Mouse (Mus musculus) liver, embryonic 14.5 days (tissue): ENCODE data around the gene Usp11. TPM values are rescaled to one million over a fixed set of nuclear protein-coding genes. Genes with fewer than 3 reads are reported as not detected.
"Not testable (repeated sequence)": the region's sequence is repeated elsewhere in the genome, so short reads cannot be mapped to it uniquely, and the experiment has no call there.

Experiments used
- ATAC-seq: fragments of 200-750 bp; cut with Nextera tagmentation; 2 replicates; pipeline ENCODE4 v1.8.0; 2017; ENCODE audit warnings: moderate number of reproducible peaks, mild to moderate bottlenecking, moderate library complexity; ENCODE audit not compliant: insufficient read depth
- DNase-seq, 3 experiments: peaks; one replicate each; pipeline ENCODE4 v3.0.0-alpha.2; 2012 to 2013; ENCODE audit warnings: low read depth in 3 of 3, low spot score in 3 of 3
- H3K27ac ChIP-seq: fragments of 300-500 bp; sonication (generic); 2 replicates; pipeline ENCODE4 v1.5.1; 2014; ENCODE audit warnings: moderate library complexity, mild to moderate bottlenecking, control low read depth, inconsistent platforms
- H3K27me3 ChIP-seq: fragments of 300-500 bp; sonication (generic); 2 replicates; pipeline ENCODE4 v1.6.1; 2014; ENCODE audit warnings: mild to moderate bottlenecking, low read length, moderate library complexity; ENCODE audit not compliant: control insufficient read depth, insufficient read depth
- H3K36me3 ChIP-seq: fragments of 300-500 bp; sonication (generic); replicated peaks from 2 replicates; pipeline ENCODE4 v1.6.1; 2014; ENCODE audit warnings: low read depth; ENCODE audit not compliant: control insufficient read depth, insufficient read depth
- H3K4me1 ChIP-seq, 2 experiments: fragments of 200-500 bp in 1 of 2; fragments of 300-500 bp in 1 of 2; sonication (generic) in 1 of 2; replicated peaks; 2 replicates each; pipeline ENCODE4 v1.6.1; 2012 to 2014; ENCODE audit warnings: antibody characterized with exemption in 1 of 2, inconsistent platforms in 1 of 2, low read length in 1 of 2; ENCODE audit not compliant: control insufficient read depth in 2 of 2, insufficient read depth in 2 of 2
- H3K4me2 ChIP-seq: fragments of 300-500 bp; sonication (generic); 2 replicates; pipeline ENCODE4 v1.6.1; 2014; ENCODE audit warnings: low read depth, mild to moderate bottlenecking, control low read depth, moderate library complexity
- H3K4me3 ChIP-seq, 2 experiments: fragments of 200-500 bp in 1 of 2; fragments of 300-500 bp in 1 of 2; sonication (generic) in 1 of 2; 2 replicates each; pipeline ENCODE4 v1.5.1; 2012 to 2014; ENCODE audit warnings: low read depth in 2 of 2, low read length in 2 of 2, mild to moderate bottlenecking in 2 of 2, control low read depth in 1 of 2, inconsistent platforms in 1 of 2, moderate library complexity in 1 of 2; ENCODE audit not compliant: insufficient read depth in 1 of 2
- H3K9ac ChIP-seq: fragments of 300-500 bp; sonication (generic); replicated peaks from 2 replicates; pipeline ENCODE4 v1.6.1; 2014; ENCODE audit warnings: mild to moderate bottlenecking, control low read depth, moderate library complexity
- H3K9me3 ChIP-seq: fragments of 300-500 bp; sonication (generic); 2 replicates; pipeline ENCODE4 v1.6.1; 2016; ENCODE audit warnings: low read length, mixed read lengths; ENCODE audit not compliant: control insufficient read depth
- CTCF ChIP-seq: IDR thresholded peaks from 2 replicates; pipeline ENCODE4 v1.5.1; 2016; ENCODE audit warnings: antibody characterized with exemption, low read depth, control low read depth
- EP300 ChIP-seq: IDR thresholded peaks from 2 replicates; pipeline ENCODE4 v1.6.1; 2016; ENCODE audit warnings: antibody characterized with exemption, low read depth
- WGBS: fragments of 180-500 bp; shearing (Covaris S2); extraction: QIAGEN DNeasy Blood & Tissue Kit; methylation state at CpG from one replicate; pipeline ENCODE4 v1.1.7; 2014; ENCODE audit not compliant: insufficient replicate concordance; 5-methylcytosine and 5-hydroxymethylcytosine counted together
- polyA plus RNA-seq, 2 experiments: library from polyadenylated mRNA; depleted of rRNA in 1 of 2; stranded (reverse) in 1 of 2; unstranded in 1 of 2; fragments of >200 nt; fragmentation: Nextera tagmentation in 1 of 2; extraction: Ambion mirVana in 1 of 2; gene quantifications; 2 replicates each; pipeline versions ENCODE4 v1.2.1 to v1.2.3; 2012 to 2014

The Usp11 gene
- polyA plus RNA-seq, 2 experiments: 4.8 to 6.3 TPM

DNA sequence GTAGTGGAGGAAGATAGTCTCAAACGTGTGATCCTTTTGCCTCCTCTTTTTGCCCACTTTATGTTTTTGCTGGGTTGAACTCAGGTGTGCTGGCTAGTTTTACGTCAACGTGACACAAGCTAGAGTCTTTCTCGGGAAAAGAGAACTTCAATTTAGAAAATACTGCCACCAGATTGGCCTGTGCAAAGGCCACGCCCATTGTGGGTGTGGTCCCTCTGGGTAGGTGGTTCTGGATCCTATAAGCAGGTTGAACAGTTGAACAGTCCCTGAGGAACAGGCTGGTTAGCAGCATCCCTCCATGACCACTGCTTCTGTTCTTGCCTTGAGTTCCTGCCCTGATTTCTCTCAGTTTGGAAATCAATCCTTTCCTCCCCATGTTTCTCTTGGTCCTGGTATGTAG lies 25.0 kb downstream of the Usp11 start:
- no peak overlapping the region for H3K27ac ChIP-seq
- no peak for ATAC-seq
- H3K36me3 ChIP-seq: no peaks in the 10 kb centered on the region
- H3K9me3 ChIP-seq: no peaks in the 10 kb centered on the region
- WGBS: 53% methylated on average over 5 of the region's 5 CpGs
- no peaks in the 10 kb centered on the region; a peak in 2 of 4 replicates for H3K4me1 ChIP-seq
- no peak overlapping the region for H3K9ac ChIP-seq
- TF ChIP-seq EP300 (no peak), CTCF (no peak)
- no peaks in the 10 kb centered on the region for H3K27me3 ChIP-seq
- no peak for DNase-seq
- H3K4me2 ChIP-seq: no peak overlapping the region
- H3K4me3 ChIP-seq: no peak overlapping the region

DNA sequence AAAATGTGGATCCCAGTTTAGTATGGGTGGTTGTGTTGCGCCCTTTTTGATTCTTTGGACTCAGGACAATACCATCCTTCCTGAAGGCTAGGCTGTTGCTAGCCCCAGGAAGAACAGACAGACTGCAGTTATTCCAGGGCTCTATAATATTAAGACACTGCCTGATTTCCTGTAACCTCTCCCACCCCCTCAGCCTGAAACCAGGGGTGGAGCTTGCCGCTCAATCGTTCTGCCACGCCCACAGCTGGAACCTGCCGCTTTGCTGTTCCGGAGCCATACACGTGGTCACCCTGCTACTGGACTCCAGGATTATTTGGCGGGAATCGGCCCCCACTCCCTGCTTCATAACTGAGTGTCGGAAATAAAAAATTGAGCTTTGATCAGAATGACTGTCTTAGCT lies 26.3 kb downstream of the Usp11 start:
- not testable (repeated sequence) for DNase-seq, ATAC-seq, H3K4me3 ChIP-seq, H3K27ac ChIP-seq, H3K9ac ChIP-seq, H3K36me3 ChIP-seq, H3K4me1 ChIP-seq, H3K9me3 ChIP-seq, H3K4me2 ChIP-seq, H3K27me3 ChIP-seq
- 37% methylated on average over 10 of the region's 10 CpGs for WGBS

DNA sequence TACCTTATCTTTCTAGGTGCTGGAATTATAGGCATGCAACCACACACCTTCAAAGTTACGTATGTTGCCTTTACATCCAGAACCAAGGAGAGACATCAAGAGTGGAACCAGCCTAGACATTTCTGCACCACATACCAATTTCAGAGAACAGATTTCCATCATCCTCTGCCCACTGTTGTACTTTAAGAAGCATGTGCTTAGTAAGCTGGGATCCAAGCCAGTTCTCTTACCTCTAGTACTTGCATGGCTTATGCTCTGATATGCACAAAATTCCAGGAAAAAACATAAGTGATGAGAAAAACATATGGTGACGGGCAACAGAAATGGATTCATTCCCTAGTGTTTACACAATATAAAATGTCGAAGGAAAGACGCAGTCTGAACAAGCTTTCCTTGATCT lies 32.8 kb downstream of the Usp11 start:
- DNase-seq (no peak), ATAC-seq (no peak)

GRCm38 (mm10) chrX:20748829-20749228 lies 45.1 kb downstream of the Usp11 start:
- Histone ChIP-seq H3K4me1 (peaks cover 0 to 5% of the 10 kb centered on the region in 2 experiments; a peak in 3 of 4 replicates), H3K4me2 (no peak overlapping the region), H3K4me3 (no peak overlapping the region), H3K9ac (no peak overlapping the region), H3K27me3 (no peaks in the 10 kb centered on the region), H3K36me3 (no peaks in the 10 kb centered on the region), H3K9me3 (no peaks in the 10 kb centered on the region), H3K27ac (no peak overlapping the region)
- 0 out of 2 replicates have a peak, but pooled peaks have one; percentile 5 for TF ChIP-seq EP300
- no peak for TF ChIP-seq CTCF
- ATAC-seq (peak; percentile 70), DNase-seq (no peak)
- WGBS: 28% methylated on average over 2 of the region's 2 CpGs

More for the DNA sequence above, 32.8 kb downstream of the Usp11 start:
- Histone ChIP-seq H3K4me1 (0 out of 4 replicates have a peak, but pooled peaks cover 0 to 2% of the 10 kb centered on the region in 2 experiments), H3K27ac (no peak overlapping the region), H3K36me3 (no peaks in the 10 kb centered on the region), H3K27me3 (no peaks in the 10 kb centered on the region), H3K9ac (no peak overlapping the region), H3K4me2 (no peak overlapping the region), H3K4me3 (no peak overlapping the region), H3K9me3 (no peaks in the 10 kb centered on the region)
- 78% methylated on average over 4 of the region's 4 CpGs for WGBS
- TF ChIP-seq EP300 (no peak), CTCF (no peak)

DNA sequence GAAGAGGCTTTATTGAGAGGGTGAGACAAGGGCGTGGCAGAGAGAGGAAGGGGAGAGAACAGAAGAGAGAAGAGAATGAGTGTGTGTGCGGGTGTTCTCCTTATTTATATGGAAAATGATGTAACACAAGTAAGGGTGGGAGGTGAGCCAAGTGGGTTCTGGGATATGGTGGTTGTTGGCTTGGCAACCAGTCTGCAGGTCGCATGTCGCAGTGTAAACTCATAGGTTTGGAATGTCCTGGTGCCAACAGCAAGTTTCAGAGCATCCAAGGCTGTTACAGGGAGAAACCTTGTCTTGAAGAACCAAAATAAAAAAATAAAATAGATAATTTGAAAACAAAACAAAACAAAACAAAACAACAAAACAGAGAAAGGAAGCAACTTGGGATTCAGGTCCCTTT lies 57.5 kb downstream of the Usp11 start:
- no peaks in the 10 kb centered on the region for H3K27me3 ChIP-seq
- H3K36me3 ChIP-seq: no peaks in the 10 kb centered on the region
- DNase-seq (no peak), ATAC-seq (no peak)
- TF ChIP-seq CTCF: no peak
- H3K9ac ChIP-seq: no peak overlapping the region
- 68% methylated on average over 4 of the region's 4 CpGs for WGBS
- no peak overlapping the region for H3K4me3 ChIP-seq
- H3K4me2 ChIP-seq: no peak overlapping the region
- no peaks in the 10 kb centered on the region for H3K4me1 ChIP-seq
- no peak overlapping the region for H3K27ac ChIP-seq
- H3K9me3 ChIP-seq: no peaks in the 10 kb centered on the region

Other genes starting within 250 kb of the Usp11 start
- 47.6 and 79.6 TPM in 2 replicates for gene Rgn, start 154.1 kb upstream of the Usp11 start, polyA plus RNA-seq (2012; rRNA removed)
- gene Rgn, start 154.1 kb upstream of the Usp11 start, polyA plus RNA-seq (2014; fragmentation: Nextera tagmentation; extraction: Ambion mirVana): 162 and 170 TPM in 2 replicates
- gene Rbm10, start 86.4 kb upstream of the Usp11 start, polyA plus RNA-seq (2012; rRNA removed): 22.7 and 25.8 TPM in 2 replicates
- 23.2 and 26.4 TPM in 2 replicates for gene Rbm10, start 86.4 kb upstream of the Usp11 start, polyA plus RNA-seq (2014; fragmentation: Nextera tagmentation; extraction: Ambion mirVana)
- 76.0 and 95.3 TPM in 2 replicates for gene Ndufb11, start 86.3 kb upstream of the Usp11 start, polyA plus RNA-seq (2012; rRNA removed)
- 192 and 199 TPM in 2 replicates for gene Ndufb11, start 86.3 kb upstream of the Usp11 start, polyA plus RNA-seq (2014; fragmentation: Nextera tagmentation; extraction: Ambion mirVana)
- 93.8 and 94.4 TPM in 2 replicates for gene Uba1, start 45.6 kb upstream of the Usp11 start, polyA plus RNA-seq (2012; rRNA removed)
- 70.7 and 73.6 TPM in 2 replicates for gene Uba1, start 45.6 kb upstream of the Usp11 start, polyA plus RNA-seq (2014; fragmentation: Nextera tagmentation; extraction: Ambion mirVana)
- 45.5 and 47.9 TPM in 2 replicates for gene Cdk16, start 16.0 kb upstream of the Usp11 start, polyA plus RNA-seq (2012; rRNA removed)
- gene Cdk16, start 16.0 kb upstream of the Usp11 start, polyA plus RNA-seq (2014; fragmentation: Nextera tagmentation; extraction: Ambion mirVana): 18.1 and 22.2 TPM in 2 replicates
- gene Araf, start 93.9 kb downstream of the Usp11 start, polyA plus RNA-seq (2012; rRNA removed): 38.3 and 43.3 TPM in 2 replicates
- gene Araf, start 93.9 kb downstream of the Usp11 start, polyA plus RNA-seq (2014; fragmentation: Nextera tagmentation; extraction: Ambion mirVana): 33.3 and 35.1 TPM in 2 replicates
- gene Timp1, start 166.3 kb downstream of the Usp11 start, polyA plus RNA-seq (2012; rRNA removed): 1.6 and 1.7 TPM in 2 replicates
- gene Timp1, start 166.3 kb downstream of the Usp11 start, polyA plus RNA-seq (2014; fragmentation: Nextera tagmentation; extraction: Ambion mirVana): 2.0 and 2.8 TPM in 2 replicates
- gene Syn1, start 217.1 kb downstream of the Usp11 start, polyA plus RNA-seq (2012; rRNA removed): 0.02 and 0.08 TPM in 2 replicates
- gene Syn1, start 217.1 kb downstream of the Usp11 start, polyA plus RNA-seq (2014; fragmentation: Nextera tagmentation; extraction: Ambion mirVana): 0.05 and 0.06 TPM in 2 replicates
- gene Cfp, start 227.6 kb downstream of the Usp11 start, polyA plus RNA-seq (2012; rRNA removed): 16.9 and 19.9 TPM in 2 replicates
- gene Cfp, start 227.6 kb downstream of the Usp11 start, polyA plus RNA-seq (2014; fragmentation: Nextera tagmentation; extraction: Ambion mirVana): 20.6 and 22.7 TPM in 2 replicates
- gene Elk1, start 246.7 kb downstream of the Usp11 start, polyA plus RNA-seq (2012; rRNA removed): 1.9 and 2.3 TPM in 2 replicates
- 0.87 and 1.0 TPM in 2 replicates for gene Elk1, start 246.7 kb downstream of the Usp11 start, polyA plus RNA-seq (2014; fragmentation: Nextera tagmentation; extraction: Ambion mirVana)